Mouse (Mus musculus) ES-E14 (cell line): ENCODE measurements around the gene Stx12.

Source experiments
- CHD2 ChIP-seq: IDR thresholded peaks from 2 replicates; pipeline ENCODE4 v1.6.1; 2014; ENCODE audit warnings: mild to moderate bottlenecking, low read depth, low read length, inconsistent platforms
- HCFC1 ChIP-seq: IDR thresholded peaks from 2 replicates; pipeline ENCODE4 v1.6.1; 2012; ENCODE audit warnings: low read length, inconsistent platforms, borderline replicate concordance; ENCODE audit not compliant: insufficient read depth
- MAFK ChIP-seq: IDR thresholded peaks from 2 replicates; pipeline ENCODE4 v1.6.1; 2014; ENCODE audit warnings: mild to moderate bottlenecking, low read depth, low read length, inconsistent platforms; ENCODE audit not compliant: insufficient read depth
- ZC3H11A ChIP-seq: IDR thresholded peaks from 2 replicates; pipeline ENCODE4 v1.6.1; 2012; ENCODE audit warnings: low read depth, mild to moderate bottlenecking, inconsistent platforms, low read length, borderline replicate concordance

- TF ChIP-seq ZC3H11A (no peak), MAFK (no peak), HCFC1 (no peak), CHD2 (no peak)
These were observed 13.2 kb downstream of the Stx12 start for GRCm38 (mm10) chr4:132871116-132871515.
